Mouse (Mus musculus): ENCODE results near the gene Csnk1g1.

Csnk1g1 gene

DNA sequence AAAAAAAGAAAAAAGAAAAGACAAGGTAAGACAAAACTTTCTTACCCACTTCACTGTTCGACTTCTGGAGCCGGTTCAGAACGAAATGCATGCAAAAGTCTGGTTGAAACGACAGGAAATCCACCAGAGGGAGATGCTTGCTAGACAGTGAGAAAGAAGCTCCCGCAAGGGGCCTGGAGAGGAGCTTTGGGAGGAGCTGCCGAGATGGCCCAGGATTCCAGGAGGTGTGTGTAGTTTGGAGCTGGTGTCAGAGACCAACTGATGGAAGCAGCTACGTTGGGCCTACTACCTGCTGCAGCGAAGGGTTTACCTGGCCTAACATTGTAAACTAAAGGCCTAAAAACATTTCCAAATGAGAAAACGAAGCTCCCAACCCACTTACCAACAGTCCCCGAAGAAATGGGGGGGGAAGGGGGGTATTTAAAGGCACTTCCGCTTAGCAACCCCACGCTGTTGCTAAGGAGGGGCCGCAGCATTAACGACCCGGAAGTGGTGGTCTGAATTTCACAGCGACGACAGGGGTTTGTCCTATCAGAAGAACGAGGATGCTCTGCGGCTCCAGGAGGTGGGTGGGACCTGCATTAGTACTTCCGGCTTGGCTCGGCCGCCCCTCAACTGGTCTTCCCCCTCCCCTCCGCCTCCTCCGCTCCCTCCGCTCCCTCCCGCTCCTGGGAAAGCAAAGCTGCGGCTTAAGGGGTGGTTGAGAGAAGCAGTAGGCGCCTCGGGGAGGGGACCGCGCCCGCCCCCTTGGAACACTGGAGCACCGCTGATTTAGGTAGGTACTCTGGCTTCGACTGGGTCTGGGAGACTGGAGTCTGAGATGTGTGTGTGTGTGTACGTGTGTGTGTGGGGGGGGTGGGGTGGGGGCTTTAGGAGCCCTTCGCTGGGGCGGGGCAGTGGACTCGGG is at the start of gene Csnk1g1, which contains the start of gene Trip4:
Gene Csnk1g1, plus strand, starts transcription at position 531 of the 907 bp plus-strand sequence.
Gene Trip4, minus strand, starts transcription at position 401 of the 907 bp plus-strand sequence.
- CTCF ChIA-PET: interaction anchor here (0.5 to 0.7 kb wide), 6 partner anchors 22 to 698 kb away, joined by 3 to 6 read pairs (median 4); no protein-coding TSS in a partner anchor

DNA sequence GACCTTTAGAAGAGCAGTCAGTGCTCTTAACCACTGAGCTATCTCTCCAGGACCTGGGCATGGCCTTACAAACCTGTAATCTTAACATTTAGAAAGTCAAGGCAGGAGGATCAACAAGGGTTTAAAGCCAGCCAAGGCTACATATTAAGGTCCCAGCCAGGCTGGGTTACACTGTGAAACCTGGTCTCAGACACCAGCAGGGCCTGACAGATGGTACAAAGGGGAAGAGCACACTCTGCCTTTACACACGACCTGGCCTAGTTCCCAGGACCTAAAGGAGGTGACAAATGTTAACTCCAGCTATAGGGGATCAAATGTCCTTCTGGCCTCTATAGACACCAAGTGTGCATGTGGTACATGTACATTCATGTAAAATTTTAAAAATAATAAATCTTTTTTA is 49.1 kb upstream of the Csnk1g1 start:
- CTCF ChIA-PET: interaction anchor here (0.7 kb wide), 2 partner anchors 247 to 635 kb away, joined by 5 read pairs; no protein-coding TSS in a partner anchor

DNA sequence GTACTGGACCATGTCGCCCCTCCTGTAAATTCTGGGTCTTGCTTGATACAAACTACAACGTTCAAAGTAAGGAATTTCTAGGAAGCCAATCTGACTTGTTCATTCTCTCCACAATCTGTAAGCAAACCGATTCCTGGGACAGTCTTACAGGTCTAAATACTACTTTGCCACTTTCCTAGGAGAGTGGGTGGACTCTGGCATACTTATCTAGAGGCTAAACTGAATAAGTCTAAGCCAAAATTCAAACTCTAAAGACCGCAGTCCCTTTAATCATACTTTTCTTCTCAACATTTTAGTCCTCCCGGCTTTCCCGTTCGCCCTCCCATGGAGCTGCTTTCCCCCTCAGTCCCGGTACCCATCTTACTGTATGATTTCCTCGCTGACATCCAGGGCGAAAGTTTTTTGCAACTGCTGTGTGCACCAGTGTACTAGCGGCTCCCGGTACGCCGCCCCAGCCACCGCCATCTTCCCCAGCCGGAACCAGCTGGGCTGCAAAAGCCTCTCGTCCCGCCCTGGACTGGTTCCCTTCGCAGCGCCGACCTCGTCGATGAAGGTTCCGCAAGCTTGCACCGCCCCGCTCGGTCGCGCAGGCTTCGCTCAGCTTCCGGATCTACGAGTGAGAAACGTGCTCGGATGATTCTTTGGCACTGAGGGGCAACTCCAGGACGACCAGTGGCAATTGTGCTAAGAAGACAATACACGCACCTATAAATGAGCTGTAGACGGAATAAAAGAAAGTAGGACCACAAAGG is 24.0 kb upstream of the Csnk1g1 start:
- CTCF ChIA-PET: interaction anchor here (0.6 to 0.7 kb wide), 2 partner anchors 24 to 70 kb away, joined by 3 read pairs; partner anchors contain the start of gene Trip4

DNA sequence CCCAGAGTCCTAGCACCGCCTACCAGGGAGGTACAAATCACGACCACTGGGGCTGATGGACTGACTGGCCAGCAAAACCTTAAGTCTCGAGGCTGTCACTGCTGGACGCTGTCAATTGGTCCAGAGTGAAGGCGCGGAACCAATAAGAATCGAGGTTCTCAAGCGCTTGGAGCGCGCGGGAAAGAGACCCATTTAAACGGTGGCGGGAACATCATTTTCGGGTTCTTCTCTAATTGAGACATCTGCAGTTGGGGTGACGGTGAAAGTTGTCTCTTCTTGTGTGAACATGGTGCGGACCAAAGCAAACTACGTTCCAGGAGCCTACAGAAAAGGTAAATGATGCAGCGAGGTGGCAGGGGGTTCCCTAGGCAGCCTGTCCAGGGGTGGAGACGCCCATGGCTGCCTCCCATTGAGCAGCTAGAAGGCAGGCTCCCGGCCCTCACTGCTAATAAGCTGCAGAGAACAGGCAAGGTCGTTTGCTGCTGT is 18.5 kb upstream of the Csnk1g1 start, which contains the start of gene Pclaf:
Gene Pclaf, plus strand, starts transcription at position 95 of the 486 bp plus-strand sequence.
- CTCF ChIA-PET: no interaction called here

DNA sequence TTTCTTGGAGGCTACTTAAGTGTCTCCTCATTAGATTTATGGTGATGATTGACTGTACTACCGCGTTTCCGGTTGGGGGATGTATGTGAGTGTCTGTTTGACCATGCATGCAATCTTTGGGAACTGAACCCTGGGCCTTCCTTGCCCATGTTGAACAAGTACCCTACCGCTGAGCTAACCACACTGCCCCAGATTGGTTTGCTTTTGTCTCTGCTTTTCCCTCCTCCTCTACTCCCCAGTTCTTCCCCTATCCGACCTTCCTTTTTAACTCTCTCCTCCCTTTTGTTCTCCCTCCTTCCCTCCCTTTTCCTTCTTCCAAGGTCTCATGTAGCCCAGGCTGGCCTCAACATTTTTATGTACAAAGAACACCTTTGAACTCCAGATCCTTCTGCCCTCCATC is 17.6 kb upstream of the Csnk1g1 start:
- CTCF ChIA-PET: no interaction called here

DNA sequence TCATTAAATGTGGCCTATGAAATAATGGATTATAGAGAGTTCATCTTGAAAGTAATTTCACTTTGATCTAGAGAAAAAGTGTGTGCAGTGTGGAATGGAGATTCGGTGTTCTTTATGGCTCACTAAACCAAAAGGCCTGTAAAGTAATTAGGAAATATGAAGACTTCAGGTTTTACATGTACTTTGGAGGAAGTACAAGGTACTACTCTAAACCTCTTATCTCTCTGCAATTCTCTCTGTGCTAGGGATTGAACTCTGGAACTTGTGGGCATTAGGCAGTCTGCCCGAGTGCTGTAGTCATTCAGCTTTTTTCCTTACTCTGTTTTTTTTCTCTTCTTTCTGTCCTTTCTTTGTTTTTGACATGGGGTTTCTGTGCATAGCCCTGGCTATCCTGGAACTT is 11.7 kb upstream of the Csnk1g1 start:
- CTCF ChIA-PET: no interaction called here

DNA sequence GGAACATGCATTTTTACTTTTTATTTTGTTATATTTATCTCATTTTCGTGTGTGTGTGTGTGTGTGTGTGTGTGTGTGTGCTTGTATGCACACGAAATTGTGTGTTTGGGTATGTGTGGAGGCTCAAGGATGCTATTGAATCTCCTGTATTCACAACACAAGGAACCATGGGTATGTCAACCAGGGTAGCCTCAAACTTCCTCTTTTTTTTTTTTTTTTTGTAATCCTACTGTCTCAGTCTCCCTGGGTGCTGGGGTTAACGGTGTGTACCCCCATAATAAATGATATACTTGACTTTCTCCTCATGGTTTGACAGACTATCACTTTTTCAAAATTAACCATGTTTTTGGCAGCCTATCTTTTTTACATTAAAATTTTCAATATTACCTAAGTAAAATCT is 5.8 kb upstream of the Csnk1g1 start:
- CTCF ChIA-PET: no interaction called here

DNA sequence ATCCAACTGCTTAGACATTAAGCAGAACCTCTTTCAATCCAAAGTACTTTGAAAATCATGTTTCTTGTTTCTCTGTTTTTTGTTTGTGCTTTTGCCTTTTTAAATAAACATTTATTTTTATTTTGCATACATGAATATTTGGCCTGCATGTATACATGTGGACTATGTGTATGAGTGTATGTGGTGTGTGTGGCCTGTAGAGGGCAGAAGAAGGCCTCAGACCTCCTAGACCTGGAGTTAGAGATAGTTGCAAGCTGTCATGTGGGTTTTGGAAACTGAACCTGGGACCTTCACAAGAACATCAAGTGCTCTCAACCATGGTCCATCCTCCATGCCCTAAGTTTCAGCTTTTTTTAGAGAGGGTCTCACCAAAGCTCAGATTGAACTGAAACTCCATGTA is 5.3 kb upstream of the Csnk1g1 start:
- CTCF ChIA-PET: no interaction called here

DNA sequence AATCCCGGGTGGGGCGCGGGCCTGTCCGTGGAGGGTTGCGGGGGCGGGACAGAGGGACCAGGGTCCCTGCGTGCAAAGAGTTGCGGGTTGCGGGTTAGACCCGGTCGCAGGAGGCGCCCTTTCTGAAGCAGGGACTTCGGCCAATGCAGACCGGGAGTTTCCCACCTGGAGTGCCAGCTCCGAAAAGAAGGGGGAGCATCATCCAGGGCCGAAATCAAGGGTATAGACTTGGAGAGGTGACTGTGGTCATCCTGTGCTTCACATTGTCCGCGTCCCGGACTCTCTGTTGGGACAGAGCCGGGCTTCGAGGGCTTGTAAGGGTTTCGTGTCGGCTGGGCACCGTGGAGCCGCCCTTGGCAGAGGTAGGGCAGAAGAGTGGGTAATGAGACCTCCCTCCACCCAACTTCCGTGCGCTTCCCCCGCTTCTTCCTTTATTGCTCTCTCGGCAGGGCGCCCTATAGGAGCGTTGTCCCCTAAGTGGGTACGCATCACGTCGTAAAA is 627 bp downstream of the Csnk1g1 start:
- CTCF ChIA-PET: interaction anchor here (0.5 to 0.6 kb wide), 3 partner anchors 23 to 600 kb away, joined by 3 to 6 read pairs (median 4); no protein-coding TSS in a partner anchor

DNA sequence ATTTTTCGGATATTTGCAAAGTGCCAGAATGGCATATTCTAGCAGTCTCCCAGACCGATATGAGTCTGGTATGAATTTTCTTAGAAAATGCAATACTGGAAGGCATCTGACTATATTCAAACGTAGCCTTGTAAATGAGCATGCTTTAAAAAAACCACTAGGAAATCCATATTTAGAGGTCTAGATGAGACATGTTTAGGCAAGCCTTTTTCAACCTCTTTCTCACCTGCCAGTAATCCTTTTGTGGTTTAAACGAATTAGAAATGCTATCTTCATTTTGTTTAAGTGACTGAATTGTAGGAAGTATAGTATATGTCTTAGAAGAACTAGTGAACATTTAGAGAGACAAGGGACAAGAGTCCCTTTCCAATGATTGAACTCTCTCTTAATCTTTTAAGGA is 1.1 kb downstream of the Csnk1g1 start:
- CTCF ChIA-PET: no interaction called here

DNA sequence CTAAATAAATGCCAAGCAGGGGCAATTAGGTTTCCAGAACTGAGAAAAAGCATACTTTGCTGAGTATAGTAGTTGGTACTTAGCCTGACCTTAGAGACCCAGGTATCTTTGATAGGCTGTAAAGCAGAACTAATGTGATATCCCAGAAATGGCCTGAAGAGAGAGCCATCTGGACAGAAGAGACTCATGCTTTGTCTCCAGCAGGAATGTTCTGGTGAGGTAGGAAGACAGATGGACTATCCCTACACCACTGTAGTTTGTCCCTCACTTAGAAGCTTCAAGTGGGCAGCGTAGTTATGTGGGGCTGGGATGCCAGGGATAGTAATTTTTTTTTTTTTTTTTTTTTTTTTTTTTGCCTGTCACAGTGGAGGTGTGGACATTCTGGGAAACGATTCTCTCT is 5.3 kb downstream of the Csnk1g1 start:
- CTCF ChIA-PET: no interaction called here

DNA sequence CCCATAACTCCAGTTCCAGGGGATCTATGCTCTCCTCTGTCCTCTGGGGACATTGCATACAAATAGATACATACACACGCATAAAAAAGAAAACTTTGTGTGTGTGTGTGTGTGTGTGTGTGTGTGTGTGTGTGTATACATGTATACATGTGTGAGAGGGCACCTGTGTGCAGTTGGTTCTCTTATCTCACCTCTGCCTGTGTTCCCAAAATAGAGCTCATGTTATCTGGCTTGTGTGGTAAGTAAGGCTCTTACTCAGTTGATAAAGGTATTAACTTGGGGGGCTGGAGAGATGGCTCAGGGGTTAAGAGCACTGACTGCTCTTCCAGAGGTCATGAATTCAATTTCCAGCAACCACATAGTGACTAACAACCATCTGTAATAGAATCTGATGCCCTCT is 8.3 kb downstream of the Csnk1g1 start:
- CTCF ChIA-PET: interaction anchor here (0.9 kb wide), 1 partner anchor 15 kb away, joined by 4 read pairs; no protein-coding TSS in a partner anchor

DNA sequence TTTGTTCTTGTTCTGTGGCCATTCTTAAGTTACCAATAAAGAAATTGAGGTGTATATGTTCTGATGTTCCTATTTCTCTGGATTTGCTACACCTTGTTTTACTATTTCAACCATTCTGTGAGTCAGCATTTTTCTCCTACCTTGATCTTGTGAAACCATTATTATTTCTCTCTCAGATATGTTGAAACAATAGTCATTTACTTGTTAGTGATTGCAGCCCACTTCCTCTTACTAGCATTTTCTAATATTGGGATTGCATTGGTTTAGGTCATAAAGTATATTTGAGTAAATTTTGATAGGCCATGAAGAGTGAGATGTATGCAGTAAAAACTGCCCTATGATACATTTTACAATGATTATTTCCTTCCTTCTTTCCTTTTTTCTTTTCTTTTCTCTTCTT is 19.7 kb downstream of the Csnk1g1 start:
- CTCF ChIA-PET: interaction anchor here (0.7 kb wide), 1 partner anchor 573 kb away, joined by 3 read pairs; no protein-coding TSS in a partner anchor

DNA sequence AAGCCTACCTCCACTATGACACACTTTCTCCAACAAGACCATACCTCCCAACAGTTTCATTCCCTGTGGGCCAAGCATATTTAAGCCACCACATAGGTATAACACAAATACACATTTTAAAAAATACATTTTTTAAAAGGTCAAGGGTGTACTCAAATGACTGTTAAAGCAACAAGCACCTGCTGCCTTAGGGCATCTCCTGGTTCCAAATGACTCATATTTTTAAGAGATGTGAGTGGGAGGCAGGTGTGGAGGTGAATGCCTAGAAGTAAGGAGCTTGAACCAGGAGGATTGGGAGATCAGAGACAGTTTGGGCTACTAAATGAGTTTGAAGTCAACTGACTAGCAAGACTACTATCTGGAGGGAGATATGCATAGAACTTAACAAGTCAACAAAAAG is 21.1 kb downstream of the Csnk1g1 start:
- CTCF ChIA-PET: no interaction called here

DNA sequence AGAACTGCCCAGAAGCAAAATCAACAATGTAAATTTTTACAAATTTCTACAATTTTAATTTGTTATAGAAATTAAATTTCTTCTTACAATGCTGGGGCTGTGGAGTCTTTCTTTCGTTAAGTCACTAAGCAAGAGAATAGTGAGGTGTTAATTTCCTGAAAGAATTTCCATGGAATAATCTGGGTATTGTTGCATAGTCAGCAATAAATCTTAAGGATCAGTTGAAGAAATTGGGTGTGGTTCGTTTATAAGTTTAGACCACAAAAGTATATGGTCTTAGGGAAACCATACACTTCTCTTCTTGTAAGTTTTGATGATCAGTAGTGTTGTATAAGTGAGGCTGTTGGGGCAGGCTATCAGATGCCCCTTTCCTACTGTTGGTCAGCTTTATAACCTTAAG is 28.8 kb downstream of the Csnk1g1 start:
- CTCF ChIA-PET: interaction anchor here (0.6 kb wide), 1 partner anchor 38 kb away, joined by 6 read pairs; no protein-coding TSS in a partner anchor

DNA sequence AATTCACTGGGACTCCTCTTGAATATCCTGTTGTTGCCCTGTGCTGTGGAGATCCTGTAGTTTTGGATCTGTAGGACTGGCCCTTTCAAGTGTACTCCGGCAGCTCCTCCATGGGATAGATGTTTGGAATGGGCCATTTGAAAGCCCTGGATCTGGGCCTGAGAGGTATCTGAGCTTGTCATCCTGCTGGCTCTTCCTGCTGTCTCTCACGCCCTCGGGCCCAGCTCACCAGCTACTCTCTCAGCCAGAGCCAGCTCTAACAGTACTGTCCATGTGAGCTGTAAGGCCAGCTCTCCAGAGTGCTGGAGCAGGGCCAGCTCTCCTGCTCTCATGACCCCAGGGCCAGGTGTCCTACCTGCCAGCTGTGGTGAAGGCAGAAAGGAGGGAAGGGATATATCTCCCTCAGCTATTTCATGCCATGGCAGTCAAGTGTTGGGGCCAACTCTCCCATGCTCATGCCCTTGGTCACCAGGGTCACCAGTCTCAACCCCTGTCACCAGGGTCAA is 42.4 kb downstream of the Csnk1g1 start:
- CTCF ChIA-PET: no interaction called here

DNA sequence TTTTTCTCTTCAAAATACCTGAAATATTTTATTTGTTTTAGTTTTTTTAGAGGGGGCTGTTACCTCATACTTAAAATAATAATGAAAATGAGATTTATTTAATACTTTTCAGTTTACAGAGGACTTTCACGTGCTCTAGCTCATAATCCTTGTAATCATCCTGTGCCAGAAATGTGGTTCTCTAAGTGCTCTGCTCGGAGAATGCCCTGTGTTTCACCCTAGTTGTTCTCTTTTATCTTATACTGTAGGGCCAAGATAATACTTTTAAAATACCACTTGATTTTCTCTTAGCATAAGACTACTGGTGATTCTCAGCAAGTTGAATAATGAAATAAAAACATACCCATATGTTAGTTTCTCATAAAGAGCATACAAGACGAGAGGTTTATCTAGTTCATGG is 61.3 kb downstream of the Csnk1g1 start:
- CTCF ChIA-PET: no interaction called here

DNA sequence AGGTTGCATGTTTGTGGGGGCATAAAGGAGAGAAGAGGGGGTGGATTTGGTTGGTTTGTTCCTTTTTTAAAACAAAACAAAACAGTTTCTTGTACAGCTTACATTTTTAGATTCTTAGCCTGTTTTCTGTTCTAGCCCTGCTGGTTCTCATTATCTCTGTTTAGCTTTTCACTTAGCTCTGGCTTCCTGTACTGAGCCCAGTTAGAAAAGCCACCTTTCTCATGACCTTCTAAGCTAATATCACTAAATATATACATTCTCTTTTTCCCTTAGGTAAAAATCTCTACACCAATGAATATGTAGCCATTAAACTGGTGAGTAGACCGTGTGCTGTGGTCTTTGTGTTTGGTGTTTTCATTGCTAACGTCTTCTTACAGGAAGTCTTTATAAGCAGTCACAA is 64.5 kb downstream of the Csnk1g1 start:
- CTCF ChIA-PET: no interaction called here

DNA sequence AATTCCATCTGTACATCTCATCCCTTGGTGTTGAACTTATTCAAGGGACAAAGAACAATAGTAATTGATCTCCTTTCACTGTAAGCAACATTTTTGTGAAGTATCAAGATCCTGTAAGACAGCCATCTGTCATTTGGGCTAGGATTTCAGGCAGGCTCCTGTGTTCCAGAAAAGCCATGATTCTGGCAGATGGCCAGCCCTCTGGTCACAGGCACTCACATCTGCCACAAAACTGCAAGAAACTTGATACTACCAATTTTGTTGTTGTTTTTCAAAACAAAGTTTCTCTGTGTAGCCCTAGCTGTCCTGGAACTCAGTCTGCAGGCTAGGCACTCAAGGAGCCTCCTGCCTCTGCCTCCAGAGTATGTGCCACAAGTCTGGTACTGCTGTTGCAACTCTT is 67.2 kb downstream of the Csnk1g1 start:
- CTCF ChIA-PET: interaction anchor here (0.7 kb wide), 1 partner anchor 1898 kb away, joined by 3 read pairs; no protein-coding TSS in a partner anchor

DNA sequence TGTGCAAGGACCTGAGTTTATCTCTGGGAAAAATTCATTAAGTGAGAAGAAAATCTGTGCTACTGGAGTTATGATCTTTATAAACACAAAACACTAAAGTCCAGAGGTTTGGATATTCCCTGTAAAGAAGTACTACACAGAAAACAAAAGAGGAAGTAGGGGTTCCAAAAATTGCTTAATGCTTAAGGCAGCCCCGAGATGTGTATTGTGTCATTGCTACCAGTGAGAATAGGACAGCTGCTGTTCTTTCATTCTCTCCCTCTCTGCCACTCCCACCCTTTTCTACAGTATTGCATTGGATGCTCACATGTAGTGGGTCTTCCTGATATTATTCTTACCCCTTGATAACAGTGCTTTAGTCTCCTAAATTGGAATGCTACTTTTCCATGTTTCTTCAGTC is 74.1 kb downstream of the Csnk1g1 start:
- CTCF ChIA-PET: no interaction called here

DNA sequence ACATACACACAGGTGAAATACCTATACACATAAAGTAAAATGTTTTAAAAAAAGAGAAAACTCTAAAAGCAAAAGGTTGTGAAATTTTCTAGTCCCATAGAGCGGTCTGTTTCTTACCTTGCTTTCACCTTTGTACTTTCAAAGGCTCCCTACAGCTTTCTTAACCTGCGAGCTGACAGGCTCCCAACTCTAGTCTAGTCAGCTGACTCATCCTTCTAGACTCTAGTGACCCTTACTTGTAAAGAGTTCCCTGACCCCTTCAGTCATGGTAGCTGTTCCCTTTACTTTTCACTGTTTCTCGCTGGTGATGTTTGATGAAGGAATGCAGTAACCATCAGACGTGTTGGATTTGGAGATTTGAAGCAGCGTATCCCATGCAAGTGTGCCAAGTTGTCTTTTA is 78.3 kb downstream of the Csnk1g1 start:
- CTCF ChIA-PET: no interaction called here

Data from spleen, embryonic (tissue).